Mouse (Mus musculus): Measurements from ENCODE around the gene Copg1. TPM values are rescaled to one million over a fixed set of nuclear protein-coding genes. Genes with fewer than 3 reads are reported as not detected.

Gene Copg1
- 165 TPM for polyA plus RNA-seq (2017; shearing (Covaris generic))

DNA sequence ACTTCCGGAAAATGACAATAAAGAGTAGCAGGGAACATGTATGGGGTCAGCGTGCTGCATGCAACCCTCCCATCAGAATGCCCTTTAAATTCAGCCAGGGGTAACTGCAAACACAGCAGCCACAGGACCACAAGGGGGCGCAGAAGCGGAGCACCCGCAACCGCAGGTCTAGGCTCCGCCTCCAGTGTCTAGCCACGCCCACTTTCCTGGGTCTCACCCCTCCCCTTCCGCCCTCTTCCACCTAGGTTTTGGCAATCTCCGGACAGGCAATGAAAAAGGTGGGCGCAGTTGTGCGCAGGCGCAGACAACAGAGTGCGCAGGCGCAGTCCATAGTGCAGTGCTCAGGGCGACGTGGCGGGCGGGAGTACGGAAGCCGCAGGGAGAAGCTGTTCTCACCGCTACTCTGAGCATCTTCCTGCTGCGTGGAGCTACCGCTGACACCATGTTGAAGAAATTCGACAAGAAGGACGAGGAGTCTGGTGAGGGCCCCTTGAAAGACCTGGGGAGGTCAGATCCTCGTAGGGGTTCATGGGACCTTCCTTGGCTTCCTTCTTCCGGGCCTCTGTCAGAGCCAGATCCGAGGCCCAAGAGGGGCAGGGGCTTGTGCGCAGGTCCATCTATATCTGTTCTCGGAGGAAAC lies at the start of gene Copg1:
TSS of gene Copg1 (plus strand) at position 221 of the 640 bp plus-strand sequence.

DNA sequence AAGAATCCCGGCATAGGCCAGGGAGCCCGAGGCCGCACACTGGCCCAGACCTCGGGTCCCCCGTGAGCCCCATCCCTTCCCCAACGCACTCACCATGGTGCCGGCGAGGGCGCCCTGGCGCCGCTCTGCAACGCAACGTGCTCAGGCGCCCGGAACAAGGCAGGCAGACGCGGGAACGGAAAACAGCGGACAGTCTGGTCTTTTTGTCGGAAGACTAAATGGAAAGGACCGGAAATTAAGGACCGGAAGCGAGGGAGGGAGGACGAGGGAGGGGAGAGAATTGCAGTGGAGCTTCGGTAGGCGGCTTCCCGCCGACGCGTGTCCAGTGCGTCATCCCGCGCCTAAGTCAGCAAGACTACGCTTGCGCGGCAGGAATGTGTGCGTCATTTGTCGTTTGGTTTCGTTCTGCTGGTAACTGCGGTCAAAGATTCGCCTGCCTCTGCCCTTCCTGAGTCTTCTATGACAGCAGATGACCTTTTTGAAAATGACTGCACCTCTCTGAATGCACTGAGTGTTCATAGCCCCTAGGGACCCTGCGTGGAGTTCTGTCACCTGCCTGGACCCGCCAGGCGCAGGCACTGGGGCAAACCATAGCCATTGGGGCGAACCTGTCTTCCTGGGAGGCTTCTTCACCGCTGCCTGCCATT lies 48.9 kb upstream of the Copg1 start, which contains the start of gene Isy1:
TSS of gene Isy1 (minus strand) at position 248 of the 647 bp plus-strand sequence.

DNA sequence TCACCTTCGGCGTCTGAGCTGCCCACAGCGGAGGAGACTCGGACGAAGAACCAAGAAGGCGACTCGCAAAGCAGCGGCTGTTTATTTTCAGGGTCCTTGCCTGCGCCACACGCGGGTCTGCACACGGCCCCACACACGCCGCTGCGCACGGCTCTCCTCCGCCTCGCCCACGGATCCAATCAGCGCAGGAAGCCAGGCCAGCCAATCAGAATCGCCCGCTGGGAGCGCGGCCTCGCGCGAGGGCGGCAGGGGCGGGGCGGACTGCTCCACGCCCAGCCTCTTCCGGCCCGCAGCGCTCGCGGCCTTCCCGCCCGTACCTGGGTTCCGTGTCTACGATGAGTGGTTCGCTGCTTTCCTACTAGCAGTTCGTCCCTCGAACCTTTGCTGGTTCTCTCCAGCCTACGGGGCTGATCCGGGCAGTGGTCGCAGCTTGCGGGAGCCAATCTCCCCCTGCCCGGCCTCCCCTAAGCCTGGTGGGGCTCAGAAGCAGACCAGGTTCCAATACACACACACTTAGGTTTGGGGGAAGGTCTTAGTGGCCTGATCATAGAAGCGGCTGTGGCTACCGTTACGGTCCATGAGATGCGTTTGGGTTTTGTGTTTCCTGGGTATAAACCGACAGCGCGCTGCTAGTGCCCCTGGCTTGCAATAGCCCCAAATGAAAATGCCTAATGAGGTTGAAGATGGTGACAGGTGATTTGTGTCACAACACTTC lies 36.6 kb upstream of the Copg1 start, which contains the start of gene Cnbp:
TSS of gene Cnbp (minus strand) at position 207 of the 715 bp plus-strand sequence.

DNA sequence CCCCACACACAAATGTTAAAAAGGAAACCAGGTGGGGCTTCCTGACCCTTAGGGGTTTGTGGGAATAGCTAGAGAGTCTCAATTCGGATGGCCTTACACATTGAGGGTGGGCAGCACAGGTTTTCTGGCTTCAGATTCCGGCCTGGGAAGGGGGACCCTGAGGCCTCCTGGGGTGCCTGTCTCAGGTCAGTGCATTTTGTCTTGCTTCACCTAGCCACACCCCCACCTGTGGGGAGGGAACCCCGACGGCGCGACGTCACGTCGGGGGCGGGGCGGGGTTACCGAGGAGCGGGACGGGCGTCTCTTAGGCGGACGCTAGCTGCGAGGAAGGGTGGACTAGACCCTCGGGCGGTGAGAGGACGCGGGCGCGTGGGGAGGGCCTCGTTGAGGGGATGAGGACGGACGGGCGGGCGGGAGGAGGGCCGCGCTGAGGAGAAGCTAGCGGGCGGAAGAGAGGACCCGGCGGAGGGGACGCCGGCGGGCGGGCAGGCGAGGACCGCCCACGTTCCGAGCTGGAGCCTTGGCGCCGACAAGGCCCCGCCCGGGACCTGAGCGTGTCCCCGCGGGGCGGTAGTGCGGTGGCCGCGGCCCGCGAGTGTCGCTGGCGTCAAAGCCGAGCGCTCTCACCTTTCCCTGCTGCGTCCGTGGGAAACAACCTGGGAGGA lies 26.2 kb downstream of the Copg1 start, which contains the start of gene Hmces:
TSS of gene Hmces (plus strand) at position 275 of the 665 bp plus-strand sequence.

Other genes starting within 250 kb of the Copg1 start
- gene Aplf, start 215.6 kb upstream of the Copg1 start, polyA plus RNA-seq (2017; shearing (Covaris generic)) = 3.9 TPM
- gene Efcc1, start 156.9 kb upstream of the Copg1 start, polyA plus RNA-seq (2017; shearing (Covaris generic)) = 0.40 TPM
- not detected for gene Gp9, start 109.7 kb upstream of the Copg1 start, polyA plus RNA-seq (2017; shearing (Covaris generic))
- 79.6 TPM for gene Rab43, start 75.7 kb upstream of the Copg1 start, polyA plus RNA-seq (2017; shearing (Covaris generic))
- 58.1 TPM for gene Gm45140, start 52.0 kb upstream of the Copg1 start, polyA plus RNA-seq (2017; shearing (Covaris generic))
- gene Isy1, start 49.0 kb upstream of the Copg1 start, polyA plus RNA-seq (2017; shearing (Covaris generic)) = 448 TPM
- 2,164 TPM for gene Cnbp, start 36.7 kb upstream of the Copg1 start, polyA plus RNA-seq (2017; shearing (Covaris generic))
- 98.1 TPM for gene Hmces, start 26.1 kb downstream of the Copg1 start, polyA plus RNA-seq (2017; shearing (Covaris generic))
- gene H1fx, start 93.8 kb downstream of the Copg1 start, polyA plus RNA-seq (2017; shearing (Covaris generic)) = not detected
- 287 TPM for gene Rab7, start 157.5 kb downstream of the Copg1 start, polyA plus RNA-seq (2017; shearing (Covaris generic))
- gene Rpn1, start 196.7 kb downstream of the Copg1 start, polyA plus RNA-seq (2017; shearing (Covaris generic)) = 111 TPM

Measured in effector memory CD4-positive, alpha-beta T cell, adult 5 months (primary cell).